ENCODE assay signal across 10 mouse cellular contexts in genomic region chr2:76362111-76362510, GRCm38 (mm10). TPM values are rescaled to one million over a fixed set of nuclear protein-coding genes. Genes with fewer than 3 reads are reported as not detected.
A peak's percentile ranks its signal among the peaks of the same experiment; 100 is the strongest.
DNase-seq lines count a peak whose midpoint lies in the region; ATAC-seq and TF ChIP-seq lines count a peak whose summit lies in the region.
"Had no signal": no experiment of that assay in that cellular context is flagged by ENCODE, and none has a peak within 500 bp of the region (broad histone marks: within the 10 kb centered on the region; RNA-seq: fewer than 3 reads in every experiment).

No protein-coding gene starts in this region.

- DNase-seq in right cerebral cortex, postnatal 4 days, result peak; percentile 67
- DNase-seq in right cerebral cortex, postnatal 25 days, result no peak
- peak; percentile 16 for DNase-seq in retina, postnatal 1 day
- no peak for DNase-seq in urinary bladder, postnatal 14 days (ENCODE audit: low spot score)
- DNase-seq in cerebellum, postnatal 36 days, result no peak

- H3K4me1 ChIP-seq in intestine, postnatal 0 days (replicated peaks; ENCODE audit: control insufficient read depth, insufficient read depth, low read length), result no peaks in the 10 kb centered on the region
- no peaks in the 10 kb centered on the region for H3K4me1 ChIP-seq in intestine, embryonic 15.5 days (replicated peaks)
- H3K4me1 ChIP-seq in cortical plate, adult 2 months (ENCODE audit: control insufficient read depth, insufficient read depth, low read length), result no peaks in the 10 kb centered on the region

- H3K27me3 ChIP-seq in intestine, postnatal 0 days (replicated peaks; ENCODE audit: control insufficient read depth, insufficient read depth, low read length), result no peaks in the 10 kb centered on the region
- H3K27me3 ChIP-seq in intestine, embryonic 15.5 days (replicated peaks), result no peaks in the 10 kb centered on the region

- WGBS in intestine, postnatal 0 days, result 61% methylated on average over 2 of the region's 2 CpGs
- 52% methylated on average over 2 of the region's 2 CpGs for WGBS in intestine, embryonic 15.5 days

- no peak overlapping the region for H3K9ac ChIP-seq in intestine, postnatal 0 days (ENCODE audit: low read depth, low read length)
- H3K9ac ChIP-seq in intestine, embryonic 15.5 days, result no peak overlapping the region

- no peak overlapping the region for H3K4me3 ChIP-seq in intestine, postnatal 0 days (ENCODE audit: low read depth, low read length)
- no peak overlapping the region for H3K4me3 ChIP-seq in intestine, embryonic 15.5 days (replicated peaks)
- no peak overlapping the region for H3K4me3 ChIP-seq in cortical plate, adult 2 months (ENCODE audit: insufficient read depth, low read length)

- no peaks in the 10 kb centered on the region for H3K36me3 ChIP-seq in intestine, postnatal 0 days (ENCODE audit: control insufficient read depth, insufficient read depth)
- H3K36me3 ChIP-seq in intestine, embryonic 15.5 days, result no peaks in the 10 kb centered on the region

- TF ChIP-seq POLR2A in cortical plate, adult 2 months (IDR thresholded peaks at IDR 0.05; ENCODE audit: extremely low read depth, insufficient read depth, low read length), result no peak

- no peak overlapping the region for H3K27ac ChIP-seq in intestine, postnatal 0 days (ENCODE audit: low read depth, low read length)
- no peak overlapping the region for H3K27ac ChIP-seq in intestine, embryonic 15.5 days
- H3K27ac ChIP-seq in cortical plate, adult 2 months (ENCODE audit: insufficient read depth, low read length), result no peak overlapping the region

- no peak overlapping the region for H3K4me2 ChIP-seq in intestine, postnatal 0 days (replicated peaks; ENCODE audit: low read depth)
- no peak overlapping the region for H3K4me2 ChIP-seq in intestine, embryonic 15.5 days (replicated peaks)

- peak; percentile 69 for TF ChIP-seq CTCF in intestine, postnatal 0 days (IDR thresholded peaks at IDR 0.05; ENCODE audit: low read depth)
- TF ChIP-seq CTCF in cortical plate, adult 2 months (IDR thresholded peaks at IDR 0.05; ENCODE audit: extremely low read depth, insufficient read depth, low read length), result peak; percentile 45; the same call in 1 of the 2 replicates

- no peak for ATAC-seq in intestine, postnatal 0 days
- ATAC-seq in intestine, embryonic 15.5 days, result no peak
- ATAC-seq: intestine, embryonic 16.5 days had no signal

- H3K9me3 ChIP-seq in intestine, postnatal 0 days (ENCODE audit: control insufficient read depth), result no peaks in the 10 kb centered on the region
- H3K9me3 ChIP-seq in intestine, embryonic 15.5 days, result no peaks in the 10 kb centered on the region

RNA-seq across cellular contexts. Expression of gene Cyct, which starts 1.9 kb away (rescaled TPM):
- polyA plus RNA-seq in intestine, postnatal 0 days (2015; fragmentation: Nextera tagmentation; extraction: Ambion mirVana), result not detected in 2 replicates
- polyA plus RNA-seq in intestine, embryonic 15.5 days (2015; fragmentation: Nextera tagmentation; extraction: Ambion mirVana), result not detected in 2 replicates
- polyA plus RNA-seq in cortical plate, adult 2 months (2012; rRNA removed), result not detected in 2 replicates
- polyA plus RNA-seq: frontal cortex, adult 2 months; intestine, embryonic 16.5 days had no signal

RNA-seq across cellular contexts. Expression of gene Rbm45, which starts 7.7 kb away (rescaled TPM):
- 10.7 and 12.1 TPM in 2 replicates for polyA plus RNA-seq in intestine, postnatal 0 days (2015; fragmentation: Nextera tagmentation; extraction: Ambion mirVana)
- polyA plus RNA-seq in intestine, embryonic 15.5 days (2015; fragmentation: Nextera tagmentation; extraction: Ambion mirVana), result 15.3 and 18.8 TPM in 2 replicates
- 24.0 and 26.7 TPM in 2 replicates for polyA plus RNA-seq in cortical plate, adult 2 months (2012; rRNA removed)

RNA-seq across cellular contexts. Expression of gene Pde11a, which starts 23.5 kb away (rescaled TPM):
- polyA plus RNA-seq in intestine, postnatal 0 days (2015; fragmentation: Nextera tagmentation; extraction: Ambion mirVana), result 0.17 and 0.27 TPM in 2 replicates
- polyA plus RNA-seq in intestine, embryonic 15.5 days (2015; fragmentation: Nextera tagmentation; extraction: Ambion mirVana), result 0.39 and 0.57 TPM in 2 replicates
- 1.4 TPM in 2 replicates for polyA plus RNA-seq in cortical plate, adult 2 months (2012; rRNA removed)

RNA-seq across cellular contexts. Expression of gene Osbpl6, which starts 44.2 kb away (rescaled TPM):
- 30.8 and 34.1 TPM in 2 replicates for polyA plus RNA-seq in intestine, postnatal 0 days (2015; fragmentation: Nextera tagmentation; extraction: Ambion mirVana)
- polyA plus RNA-seq in intestine, embryonic 15.5 days (2015; fragmentation: Nextera tagmentation; extraction: Ambion mirVana), result 8.3 and 11.2 TPM in 2 replicates
- 23.5 and 27.8 TPM in 2 replicates for polyA plus RNA-seq in cortical plate, adult 2 months (2012; rRNA removed)

Comparison
In these comparisons a context has a peak if more than half of its experiments do, and no peak if none do; other contexts are left out.
1. DNase-seq: peak in right cerebral cortex, postnatal 4 days (single experiment) and retina, postnatal 1 day (single experiment); none in right cerebral cortex, postnatal 25 days (single experiment), urinary bladder, postnatal 14 days (single experiment) and cerebellum, postnatal 36 days (0 of 2).